In the genomic region with DNA sequence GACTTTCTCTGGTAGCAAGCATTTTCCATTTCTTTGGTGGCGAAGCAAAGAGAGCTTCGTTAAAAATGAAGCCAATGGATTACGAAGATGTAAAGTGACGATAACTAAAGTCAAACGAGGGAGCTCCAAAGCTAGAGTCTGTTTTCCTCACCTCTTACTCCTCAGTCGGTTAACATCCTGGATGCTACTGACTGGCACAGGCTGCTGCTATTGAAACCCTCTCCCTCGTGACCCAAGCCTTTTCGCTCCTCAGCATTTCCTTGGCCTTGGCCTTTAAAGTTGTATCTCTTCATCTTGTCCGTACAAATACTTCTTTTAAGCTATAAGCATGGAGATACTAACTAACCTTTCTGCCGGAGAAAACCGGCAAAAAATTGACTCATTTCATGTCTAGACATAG, we compare ENCODE assay signal across 9 mouse cellular contexts. TPM values are rescaled to one million over a fixed set of nuclear protein-coding genes. Genes with fewer than 3 reads are reported as not detected.
A peak's percentile ranks its signal among the peaks of the same experiment; 100 is the strongest.
DNase-seq lines count a peak whose midpoint lies in the region; ATAC-seq and TF ChIP-seq lines count a peak whose summit lies in the region.
"Had no signal": no experiment of that assay in that cellular context is flagged by ENCODE, and none has a peak within 500 bp of the region (broad histone marks: within the 10 kb centered on the region; RNA-seq: fewer than 3 reads in every experiment).

No protein-coding gene starts in this region.

- H3K9me3 ChIP-seq in forebrain, embryonic 11.5 days (ENCODE audit: control insufficient read depth, low read length): no peaks in the 10 kb centered on the region
- no peaks in the 10 kb centered on the region for H3K9me3 ChIP-seq in forebrain, embryonic 10.5 days
- H3K9me3 ChIP-seq in hindbrain, postnatal 0 days (ENCODE audit: low read length): no peaks in the 10 kb centered on the region
- H3K9me3 ChIP-seq in neural tube, embryonic 13.5 days: no peaks in the 10 kb centered on the region
- H3K9me3 ChIP-seq: forebrain, embryonic 12.5 days had no signal

- peak overlapping the region; percentile 99; the same call in 1 of the 2 replicates for H3K4me2 ChIP-seq in forebrain, embryonic 11.5 days (ENCODE audit: low read depth, low read length, severe bottlenecking)
- peak overlapping the region; percentile 85 for H3K4me2 ChIP-seq in hindbrain, postnatal 0 days (ENCODE audit: low read depth, low read length)
- H3K4me2 ChIP-seq in neural tube, embryonic 13.5 days: peak overlapping the region; percentile 79; the same call in 1 of the 2 replicates

- DNase-seq in forebrain, embryonic 11.5 days (ENCODE audit: low spot score): no peak
- no peak for DNase-seq in forebrain, embryonic 10.5 days (ENCODE audit: extremely low spot score, low spot score)
- no peak for DNase-seq in left cerebral cortex, adult 2 months (ENCODE audit: extremely low spot score in 1 of 2, low spot score in 2 of 2)
- no peak for DNase-seq in left cerebral cortex, postnatal 14 days (ENCODE audit: low spot score in 2 of 2)
- no peak for DNase-seq in hindbrain, postnatal 0 days (ENCODE audit: low spot score)
- DNase-seq in right cerebral cortex, postnatal 25 days: no peak
- no peak for DNase-seq in gastrocnemius, postnatal 25 days

- 69% methylated on average over 11 of the region's 11 CpGs for WGBS in forebrain, embryonic 11.5 days
- WGBS in forebrain, embryonic 10.5 days: 69% methylated on average over 11 of the region's 11 CpGs
- 62% methylated on average over 11 of the region's 11 CpGs for WGBS in hindbrain, postnatal 0 days
- WGBS in neural tube, embryonic 13.5 days: 69% methylated on average over 11 of the region's 11 CpGs

- H3K4me3 ChIP-seq in forebrain, embryonic 11.5 days (ENCODE audit: low read depth, low read length): no peak overlapping the region
- H3K4me3 ChIP-seq in forebrain, embryonic 10.5 days: no peak overlapping the region
- peak overlapping the region; percentile 99 for H3K4me3 ChIP-seq in left cerebral cortex, adult 2 months
- H3K4me3 ChIP-seq in hindbrain, postnatal 0 days (ENCODE audit: low read length): no peak overlapping the region
- H3K4me3 ChIP-seq in neural tube, embryonic 13.5 days: no peak overlapping the region

- no peak for ATAC-seq in forebrain, embryonic 11.5 days (replicated peaks; ENCODE audit: low FRiP score)
- ATAC-seq in hindbrain, postnatal 0 days: no peak
- no peak for ATAC-seq in neural tube, embryonic 13.5 days (ENCODE audit: low read depth)

- no peaks in the 10 kb centered on the region; the same call in 1 of the 2 replicates for H3K27me3 ChIP-seq in forebrain, embryonic 11.5 days (ENCODE audit: control insufficient read depth, insufficient read depth, low read length)
- H3K27me3 ChIP-seq in forebrain, embryonic 10.5 days (ENCODE audit: poor library complexity, severe bottlenecking): peaks cover 48% of the 10 kb centered on the region
- no peaks in the 10 kb centered on the region for H3K27me3 ChIP-seq in hindbrain, postnatal 0 days (ENCODE audit: insufficient read depth, low read length)
- no peaks in the 10 kb centered on the region; the same call in 1 of the 2 replicates for H3K27me3 ChIP-seq in neural tube, embryonic 13.5 days

- H3K4me1 ChIP-seq in forebrain, embryonic 11.5 days (replicated peaks; ENCODE audit: control insufficient read depth, insufficient read depth, low read length): peaks cover 5% of the 10 kb centered on the region; the same call in 1 of the 2 replicates
- peaks cover 38% of the 10 kb centered on the region for H3K4me1 ChIP-seq in forebrain, embryonic 10.5 days
- peaks cover 9% of the 10 kb centered on the region; the same call in 1 of the 2 replicates for H3K4me1 ChIP-seq in hindbrain, postnatal 0 days (ENCODE audit: insufficient read depth, low read length)
- peaks cover 33% of the 10 kb centered on the region for H3K4me1 ChIP-seq in neural tube, embryonic 13.5 days (replicated peaks)

- no peaks in the 10 kb centered on the region for H3K36me3 ChIP-seq in forebrain, embryonic 11.5 days (ENCODE audit: control insufficient read depth, insufficient read depth, low read length)
- no peaks in the 10 kb centered on the region for H3K36me3 ChIP-seq in forebrain, embryonic 10.5 days (replicated peaks)
- no peaks in the 10 kb centered on the region for H3K36me3 ChIP-seq in hindbrain, postnatal 0 days (ENCODE audit: insufficient read depth, low read length)
- H3K36me3 ChIP-seq in neural tube, embryonic 13.5 days: no peaks in the 10 kb centered on the region
- H3K36me3 ChIP-seq: forebrain, embryonic 12.5 days had no signal

- TF ChIP-seq CTCF in left cerebral cortex, adult 2 months (IDR thresholded peaks at IDR 0.05): no peak
- no peak for TF ChIP-seq CTCF in hindbrain, postnatal 0 days (IDR thresholded peaks at IDR 0.05; ENCODE audit: low read depth)

- no peak overlapping the region for H3K9ac ChIP-seq in forebrain, embryonic 11.5 days (ENCODE audit: low read length)
- H3K9ac ChIP-seq in hindbrain, postnatal 0 days (replicated peaks; ENCODE audit: low read length): no peak overlapping the region
- no peak overlapping the region for H3K9ac ChIP-seq in neural tube, embryonic 13.5 days
- H3K9ac ChIP-seq: forebrain, embryonic 12.5 days had no signal

- intact Hi-C loops in left cerebral cortex, adult 2 months (cut with DNase I): loop anchor here (5.0 kb wide), 4 partner anchors 150 to 655 kb away; no protein-coding TSS in a partner anchor
- intact Hi-C loops in left cerebral cortex, postnatal 14 days (cut with DNase I): loop anchor here (5.0 to 10.0 kb wide), 3 partner anchors 100 to 610 kb away; no protein-coding TSS in a partner anchor

- no peak overlapping the region for H3K27ac ChIP-seq in forebrain, embryonic 11.5 days (ENCODE audit: low read depth, low read length)
- no peak overlapping the region for H3K27ac ChIP-seq in forebrain, embryonic 10.5 days
- H3K27ac ChIP-seq in left cerebral cortex, adult 2 months: peak overlapping the region; percentile 95
- H3K27ac ChIP-seq in hindbrain, postnatal 0 days: no peak overlapping the region
- H3K27ac ChIP-seq in neural tube, embryonic 13.5 days (replicated peaks): no peak overlapping the region
- H3K27ac ChIP-seq: forebrain, embryonic 12.5 days had no signal

RNA-seq across cellular contexts. Expression of a gene that starts 1.3 kb away (rescaled TPM):
- 11.6 and 12.4 TPM in 2 replicates for polyA plus RNA-seq in forebrain, embryonic 11.5 days (2014; fragmentation: Nextera tagmentation; extraction: Ambion mirVana)
- polyA plus RNA-seq in forebrain, embryonic 10.5 days (2016; fragmentation: Nextera tagmentation; extraction: Ambion mirVana): 9.2 and 9.7 TPM in 2 replicates
- 10 to 100 TPM; 92.4 to 93.4 TPM for total RNA-seq in left cerebral cortex, adult 2 months (2021)
- total RNA-seq in left cerebral cortex, postnatal 14 days (2021): 10 to 100 TPM; 81.9 to 86.6 TPM
- total RNA-seq in hindbrain, postnatal 0 days (2014; rRNA removed): 14.5 and 17.1 TPM in 2 replicates
- polyA plus RNA-seq in hindbrain, postnatal 0 days (2015; fragmentation: Nextera tagmentation; extraction: Ambion mirVana): 16.0 and 16.2 TPM in 2 replicates
- polyA plus RNA-seq in neural tube, embryonic 13.5 days (2015; fragmentation: Nextera tagmentation; extraction: Ambion mirVana): 16.5 and 19.9 TPM in 2 replicates
- 1 to 10 TPM; 4.1 to 4.3 TPM for total RNA-seq in gastrocnemius, postnatal 25 days (2021)
